Comparison of ENCODE assay signal across 29 mouse cellular contexts in genomic region chr7:139551519-139551918, GRCm38 (mm10). TPM values are rescaled to one million over a fixed set of nuclear protein-coding genes. Genes with fewer than 3 reads are reported as not detected.
DNase-seq lines count a peak whose midpoint lies in the region; ATAC-seq and TF ChIP-seq lines count a peak whose summit lies in the region.
"Had no signal": no experiment of that assay in that cellular context is flagged by ENCODE, and none has a peak within 500 bp of the region (broad histone marks: within the 10 kb centered on the region; RNA-seq: fewer than 3 reads in every experiment).

No protein-coding gene starts in this region.

- H3K27me3 ChIP-seq in hindbrain, embryonic 11.5 days (ENCODE audit: control insufficient read depth, insufficient read depth, low read length) = peaks cover 75% of the 10 kb centered on the region
- H3K27me3 ChIP-seq in hindbrain, embryonic 14.5 days (ENCODE audit: control insufficient read depth, insufficient read depth, low read length) = peaks cover 80% of the 10 kb centered on the region
- H3K27me3 ChIP-seq in midbrain, embryonic 12.5 days = peaks cover 91% of the 10 kb centered on the region
- H3K27me3 ChIP-seq in midbrain, postnatal 0 days (ENCODE audit: insufficient read depth, low read length) = peaks cover 15% of the 10 kb centered on the region
- H3K27me3 ChIP-seq: heart, embryonic 13.5 days had no signal

- DNase-seq in embryo, embryonic 10 days (ENCODE audit: low spot score) = peak; percentile 50
- no peak for DNase-seq in embryo, embryonic 9.5 days (ENCODE audit: extremely low spot score)
- DNase-seq in hindbrain, embryonic 11.5 days (ENCODE audit: low spot score) = no peak
- DNase-seq in hindbrain, embryonic 14.5 days (ENCODE audit: low spot score) = no peak
- peak; percentile 21 for DNase-seq in kidney, postnatal 14 days
- no peak for DNase-seq in kidney, adult 9 months
- no peak for DNase-seq in midbrain, postnatal 0 days (ENCODE audit: low spot score)
- DNase-seq: adrenal gland, adult 8-10 months; adrenal gland, postnatal 25 days; cerebellum, adult 11-12 months; cerebellum, adult 8-10 months; cerebellum, postnatal 10 days; cerebellum, postnatal 36 days; gastrocnemius, postnatal 10 days; gastrocnemius, postnatal 36 days; heart, adult 2 months; heart, postnatal 14 days; heart, postnatal 4 days had no signal

- no peak for TF ChIP-seq CTCF in midbrain, postnatal 0 days (IDR thresholded peaks at IDR 0.05)

- no peaks in the 10 kb centered on the region for H3K9me3 ChIP-seq in hindbrain, embryonic 11.5 days (ENCODE audit: control insufficient read depth, low read length)
- H3K9me3 ChIP-seq in hindbrain, embryonic 14.5 days (ENCODE audit: control insufficient read depth, low read length) = no peaks in the 10 kb centered on the region
- H3K9me3 ChIP-seq in midbrain, embryonic 12.5 days = no peaks in the 10 kb centered on the region
- no peaks in the 10 kb centered on the region for H3K9me3 ChIP-seq in midbrain, postnatal 0 days (ENCODE audit: low read length)
- H3K9me3 ChIP-seq: forebrain, embryonic 10.5 days; forebrain, embryonic 13.5 days; heart, embryonic 10.5 days; heart, embryonic 13.5 days; hindbrain, embryonic 15.5 days had no signal

- H3K4me1 ChIP-seq in hindbrain, embryonic 11.5 days (replicated peaks; ENCODE audit: control insufficient read depth, insufficient read depth, low read length) = peaks cover 2% of the 10 kb centered on the region; the same call in 1 of the 2 replicates
- no peaks in the 10 kb centered on the region for H3K4me1 ChIP-seq in hindbrain, embryonic 14.5 days (replicated peaks; ENCODE audit: control insufficient read depth, insufficient read depth, low read length)
- peaks cover 18% of the 10 kb centered on the region for H3K4me1 ChIP-seq in midbrain, embryonic 12.5 days
- H3K4me1 ChIP-seq in midbrain, postnatal 0 days (ENCODE audit: insufficient read depth, low read length) = no peaks in the 10 kb centered on the region
- H3K4me1 ChIP-seq: hindbrain, embryonic 15.5 days had no signal

- H3K4me2 ChIP-seq in hindbrain, embryonic 11.5 days (replicated peaks; ENCODE audit: low read depth, low read length) = no peak overlapping the region
- no peak overlapping the region for H3K4me2 ChIP-seq in hindbrain, embryonic 14.5 days (replicated peaks)
- H3K4me2 ChIP-seq in midbrain, embryonic 12.5 days (replicated peaks) = no peak overlapping the region
- no peak overlapping the region for H3K4me2 ChIP-seq in midbrain, postnatal 0 days (ENCODE audit: low read depth, low read length, poor library complexity, severe bottlenecking)
- H3K4me2 ChIP-seq: forebrain, embryonic 13.5 days; heart, embryonic 13.5 days; hindbrain, embryonic 15.5 days had no signal

- ATAC-seq in hindbrain, embryonic 11.5 days (ENCODE audit: low FRiP score) = peak; percentile 45; the same call in 1 of the 2 replicates
- ATAC-seq in hindbrain, embryonic 14.5 days (ENCODE audit: low FRiP score) = no peak
- ATAC-seq in midbrain, embryonic 12.5 days (ENCODE audit: low FRiP score, low read depth) = 0 out of 2 replicates have a peak, but pooled peaks have one; percentile 47
- ATAC-seq in midbrain, postnatal 0 days (ENCODE audit: low FRiP score) = no peak
- ATAC-seq: activated CD4-positive, CD25-positive, alpha-beta regulatory T cell, adult 4 months; forebrain, embryonic 13.5 days; forebrain, embryonic 16.5 days had no signal

- no peak overlapping the region for H3K4me3 ChIP-seq in hindbrain, embryonic 11.5 days (ENCODE audit: low read depth, low read length)
- no peak overlapping the region for H3K4me3 ChIP-seq in hindbrain, embryonic 14.5 days (replicated peaks; ENCODE audit: low read length)
- H3K4me3 ChIP-seq in midbrain, embryonic 12.5 days = no peak overlapping the region
- no peak overlapping the region for H3K4me3 ChIP-seq in midbrain, postnatal 0 days (ENCODE audit: low read depth, low read length)
- H3K4me3 ChIP-seq: forebrain, embryonic 10.5 days; forebrain, embryonic 13.5 days; heart, adult 2 months; heart, embryonic 10.5 days; heart, embryonic 13.5 days; hindbrain, embryonic 15.5 days had no signal

- no peak overlapping the region for H3K27ac ChIP-seq in hindbrain, embryonic 11.5 days (ENCODE audit: low read depth, low read length)
- no peak overlapping the region for H3K27ac ChIP-seq in hindbrain, embryonic 14.5 days
- no peak overlapping the region for H3K27ac ChIP-seq in midbrain, embryonic 12.5 days (replicated peaks)
- H3K27ac ChIP-seq in midbrain, postnatal 0 days (ENCODE audit: low read depth, low read length) = no peak overlapping the region
- H3K27ac ChIP-seq: forebrain, embryonic 10.5 days; forebrain, embryonic 13.5 days; heart, adult 2 months; heart, embryonic 10.5 days; heart, embryonic 13.5 days; hindbrain, embryonic 15.5 days had no signal

- no peak overlapping the region for H3K9ac ChIP-seq in hindbrain, embryonic 11.5 days (ENCODE audit: low read depth, low read length)
- no peak overlapping the region for H3K9ac ChIP-seq in hindbrain, embryonic 14.5 days
- H3K9ac ChIP-seq in midbrain, embryonic 12.5 days (replicated peaks) = no peak overlapping the region
- H3K9ac ChIP-seq in midbrain, postnatal 0 days (replicated peaks; ENCODE audit: low read length, poor library complexity, severe bottlenecking) = no peak overlapping the region
- H3K9ac ChIP-seq: forebrain, embryonic 13.5 days; heart, embryonic 13.5 days; hindbrain, embryonic 15.5 days had no signal

- WGBS in hindbrain, embryonic 11.5 days = 37% methylated on average over 2 of the region's 2 CpGs
- 36% methylated on average over 2 of the region's 2 CpGs for WGBS in hindbrain, embryonic 14.5 days
- WGBS in midbrain, embryonic 12.5 days = 21% methylated on average over 2 of the region's 2 CpGs
- WGBS in midbrain, postnatal 0 days = 45% methylated on average over 2 of the region's 2 CpGs

- H3K36me3 ChIP-seq in hindbrain, embryonic 11.5 days (ENCODE audit: control insufficient read depth, insufficient read depth, low read length) = no peaks in the 10 kb centered on the region
- no peaks in the 10 kb centered on the region for H3K36me3 ChIP-seq in hindbrain, embryonic 14.5 days (replicated peaks; ENCODE audit: control insufficient read depth, insufficient read depth)
- H3K36me3 ChIP-seq in midbrain, embryonic 12.5 days = no peaks in the 10 kb centered on the region
- H3K36me3 ChIP-seq in midbrain, postnatal 0 days (ENCODE audit: insufficient read depth, low read length) = no peaks in the 10 kb centered on the region
- H3K36me3 ChIP-seq: forebrain, embryonic 10.5 days; hindbrain, embryonic 15.5 days had no signal

RNA-seq across cellular contexts. Expression of gene Nkx6-2, which starts 31.1 kb away (rescaled TPM):
- 21.1 and 21.5 TPM in 2 replicates for polyA plus RNA-seq in hindbrain, embryonic 11.5 days (2014; fragmentation: Nextera tagmentation; extraction: Ambion mirVana)
- 13.7 and 15.1 TPM in 2 replicates for polyA plus RNA-seq in hindbrain, embryonic 14.5 days (2014; fragmentation: Nextera tagmentation; extraction: Ambion mirVana)
- polyA plus RNA-seq in midbrain, embryonic 12.5 days (2016; fragmentation: Nextera tagmentation; extraction: Ambion mirVana) = 17.4 and 27.4 TPM in 2 replicates
- 8.3 and 10.0 TPM in 2 replicates for total RNA-seq in midbrain, postnatal 0 days (2014; rRNA removed)
- 7.3 and 8.2 TPM in 2 replicates for polyA plus RNA-seq in midbrain, postnatal 0 days (2015; fragmentation: Nextera tagmentation; extraction: Ambion mirVana)
- total RNA-seq: adrenal gland, postnatal 25 days; gastrocnemius, adult 18-20 months; gastrocnemius, postnatal 10 days; gastrocnemius, postnatal 36 days; granulocyte monocyte progenitor cell, adult 5-6 weeks had no signal
- polyA plus RNA-seq: activated CD4-positive, CD25-positive, alpha-beta regulatory T cell, adult 4 months; embryonic facial prominence, embryonic 14.5 days had no signal

Comparison
In these comparisons a context has a peak if more than half of its experiments do, and no peak if none do; other contexts are left out.
1. DNase-seq: peak in embryo, embryonic 10 days (single experiment) and kidney, postnatal 14 days (single experiment); none in embryo, embryonic 9.5 days (single experiment), hindbrain, embryonic 11.5 days (single experiment), hindbrain, embryonic 14.5 days (single experiment), kidney, adult 9 months (single experiment) and midbrain, postnatal 0 days (single experiment).
2. ATAC-seq: peak in hindbrain, embryonic 11.5 days (single experiment) and midbrain, embryonic 12.5 days (single experiment); none in hindbrain, embryonic 14.5 days (single experiment) and midbrain, postnatal 0 days (single experiment).